Mouse (Mus musculus) kidney, adult 2 months (tissue): ENCODE data around the gene Trnau1ap.

ENCODE experiments used
- CTCF ChIP-seq: fragments of 200-500 bp; conservative IDR thresholded peaks from 2 replicates; pipeline ENCODE4 v1.5.1; 2011; ENCODE audit warnings: low read depth, mild to moderate bottlenecking, control low read depth, low read length, moderate library complexity, mixed read lengths; ENCODE audit not compliant: insufficient read depth, insufficient read length
- POLR2A ChIP-seq: fragments of 200-500 bp; IDR thresholded peaks from one replicate; pipeline ENCODE4 v1.6.1; 2011; ENCODE audit warnings: low read depth, low read length, control low read depth

DNA sequence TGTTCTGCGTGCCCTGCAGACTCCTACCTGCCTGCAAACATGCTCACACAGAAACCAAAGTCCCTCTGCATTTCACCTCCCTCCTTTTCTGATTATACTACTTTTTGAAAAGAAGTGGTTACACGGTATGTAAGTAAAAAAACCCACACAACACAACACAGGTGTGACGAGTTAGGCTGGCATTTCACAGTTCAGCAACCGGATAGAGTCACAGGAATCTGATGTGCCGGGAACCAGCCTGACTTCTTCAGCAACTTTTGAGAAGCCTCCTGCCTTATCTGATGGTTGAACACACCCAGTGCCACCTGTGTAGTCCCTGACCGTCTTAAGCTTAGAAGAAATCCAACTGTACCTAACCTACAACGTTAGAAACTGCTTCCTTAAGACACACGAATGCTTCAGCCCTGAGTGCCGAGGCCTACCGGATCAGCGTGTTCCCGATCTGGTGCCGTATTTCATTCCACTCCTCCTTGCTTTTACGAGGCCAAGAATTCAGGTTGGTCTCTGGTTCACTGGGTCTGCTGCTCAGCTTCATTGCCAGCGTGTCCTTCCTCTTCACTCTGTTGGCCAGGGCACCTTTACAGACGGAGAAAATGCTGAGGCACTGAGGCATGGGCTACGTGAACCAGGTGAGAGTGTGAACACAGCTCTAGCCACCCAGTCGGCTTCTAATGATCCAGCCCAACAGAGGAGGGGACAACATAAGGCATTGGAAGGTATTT, 38.3 kb upstream of the Trnau1ap start:
- TF ChIP-seq CTCF (no peak), POLR2A (no peak)
